Mouse (Mus musculus) stomach, embryonic 14.5 days (tissue): Measurements from ENCODE around the gene Wnt6. TPM values are rescaled to one million over a fixed set of nuclear protein-coding genes. Genes with fewer than 3 reads are reported as not detected.

ENCODE experiments used
- ATAC-seq: fragments of 200-750 bp; cut with Nextera tagmentation; 2 replicates; pipeline ENCODE4 v1.8.0; 2017; ENCODE audit warnings: low read depth, moderate TSS enrichment; ENCODE audit not compliant: insufficient number of reproducible peaks, insufficient read depth, low FRiP score
- H3K27ac ChIP-seq: fragments of 300-500 bp; sonication (generic); 2 replicates; pipeline ENCODE4 v1.5.1; 2014; ENCODE audit warnings: mild to moderate bottlenecking, low read length, moderate library complexity, mixed read lengths
- H3K27me3 ChIP-seq: fragments of 300-500 bp; sonication (generic); 2 replicates; pipeline ENCODE4 v1.6.1; 2014; ENCODE audit warnings: low read length, control low read depth, mixed read lengths; ENCODE audit not compliant: control insufficient read depth, insufficient read depth
- H3K36me3 ChIP-seq: fragments of 300-500 bp; sonication (generic); 2 replicates; pipeline ENCODE4 v1.6.1; 2014; ENCODE audit warnings: mild to moderate bottlenecking, control low read depth, low read length, moderate library complexity, mixed read lengths; ENCODE audit not compliant: control insufficient read depth, insufficient read depth
- H3K4me1 ChIP-seq: fragments of 300-500 bp; sonication (generic); 2 replicates; pipeline ENCODE4 v1.6.1; 2014; ENCODE audit warnings: low read length, control low read depth, mixed read lengths; ENCODE audit not compliant: control insufficient read depth, insufficient read depth
- H3K4me2 ChIP-seq: fragments of 300-500 bp; sonication (generic); replicated peaks from 2 replicates; pipeline ENCODE4 v1.6.1; 2014; ENCODE audit warnings: low read depth, low read length, control low read depth
- H3K4me3 ChIP-seq: fragments of 300-500 bp; sonication (generic); 2 replicates; pipeline ENCODE4 v1.5.1; 2014; ENCODE audit warnings: low read depth, low read length, control low read depth
- H3K9ac ChIP-seq: fragments of 300-500 bp; sonication (generic); replicated peaks from 2 replicates; pipeline ENCODE4 v1.6.1; 2014; ENCODE audit warnings: low read depth, mild to moderate bottlenecking, control low read depth, low read length, moderate library complexity, mixed read lengths
- H3K9me3 ChIP-seq: fragments of 300-500 bp; sonication (generic); 2 replicates; pipeline ENCODE4 v1.6.1; 2016; ENCODE audit warnings: low read depth, low read length, control low read depth; ENCODE audit not compliant: control insufficient read depth
- WGBS: fragments of 180-500 bp; shearing (Covaris S2); extraction: QIAGEN DNeasy Blood & Tissue Kit; methylation state at CpG from one replicate; pipeline ENCODE4 v1.1.7; 2014; 5-methylcytosine and 5-hydroxymethylcytosine counted together
- polyA plus RNA-seq: library from polyadenylated mRNA; unstranded; fragments of >200 nt; fragmentation: Nextera tagmentation; extraction: Ambion mirVana; gene quantifications from 2 replicates; pipeline ENCODE4 v1.2.1, GENCODE M21; 2014

Gene Wnt6
- polyA plus RNA-seq, 1 experiment from 2014 or later = 0.97 TPM

DNA sequence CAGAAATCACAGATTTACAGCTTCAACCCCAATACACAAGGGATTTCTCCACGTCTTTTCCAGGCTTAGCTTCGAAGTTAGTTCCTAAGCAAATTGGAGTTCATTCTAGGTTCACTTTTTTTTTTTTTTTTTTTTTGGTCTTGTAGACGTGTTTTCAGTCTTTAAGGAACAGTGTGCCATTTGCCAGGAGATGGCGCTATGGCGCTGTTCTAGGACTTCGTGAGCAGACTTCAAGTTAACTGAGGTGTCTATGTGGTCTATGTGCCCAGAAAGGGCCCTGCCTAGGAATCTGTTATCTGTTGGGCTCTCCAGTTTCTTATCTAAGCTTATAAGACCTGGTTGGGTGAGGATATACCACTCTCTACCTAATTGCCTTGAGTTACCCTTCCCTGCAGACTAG lies 8.6 kb upstream of the Wnt6 start:
- H3K9me3 ChIP-seq = no peaks in the 10 kb centered on the region
- H3K9ac ChIP-seq = no peak overlapping the region
- no peak overlapping the region for H3K27ac ChIP-seq
- H3K4me3 ChIP-seq = no peak overlapping the region
- WGBS = 2% methylated on average over 6 of the region's 6 CpGs
- no peak for ATAC-seq
- no peaks in the 10 kb centered on the region for H3K4me1 ChIP-seq
- no peaks in the 10 kb centered on the region for H3K36me3 ChIP-seq
- no peaks in the 10 kb centered on the region; the same call in 1 of the 2 replicates for H3K27me3 ChIP-seq
- no peak overlapping the region for H3K4me2 ChIP-seq

DNA sequence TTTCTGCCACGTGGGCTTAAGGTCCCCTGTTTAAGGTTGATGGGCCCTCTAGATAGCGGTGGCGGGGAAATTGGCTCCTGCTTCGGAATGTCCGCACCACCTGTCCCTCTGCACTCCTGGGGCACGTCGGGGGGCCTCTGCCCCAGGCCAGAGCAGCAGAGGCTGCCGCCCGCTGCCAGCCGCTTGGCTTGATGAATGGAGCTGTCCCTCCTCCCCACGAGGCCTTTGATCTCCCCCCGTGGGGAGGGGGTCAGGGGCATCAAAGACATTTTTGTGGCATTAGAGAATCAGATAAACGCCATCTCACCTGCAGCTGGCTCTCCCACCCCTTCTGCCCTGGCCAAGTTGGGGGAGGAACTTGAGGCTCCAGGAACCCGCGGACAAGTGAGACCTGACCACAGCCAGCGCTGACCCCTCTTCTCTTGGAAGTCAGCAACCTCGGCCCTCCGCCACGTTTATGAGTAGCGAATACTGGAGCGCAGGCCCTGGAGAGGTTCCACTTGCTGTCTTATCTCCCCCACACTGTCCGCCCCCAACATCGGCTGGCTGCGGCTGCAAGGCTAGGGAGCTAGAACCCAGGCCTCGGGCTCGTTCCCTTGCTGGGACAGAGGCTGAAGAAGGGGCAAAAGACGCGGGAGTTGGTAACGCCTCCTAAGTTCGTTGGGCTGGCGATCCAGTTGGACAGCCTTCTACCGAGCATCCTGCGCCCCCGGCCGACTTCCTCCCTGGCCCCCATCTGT lies 795 bp upstream of the Wnt6 start:
- H3K27ac ChIP-seq = no peak overlapping the region
- peaks cover 22% of the 10 kb centered on the region; the same call in 1 of the 2 replicates for H3K4me1 ChIP-seq
- H3K27me3 ChIP-seq = peaks cover 36% of the 10 kb centered on the region
- no peak overlapping the region for H3K9ac ChIP-seq
- no peaks in the 10 kb centered on the region for H3K9me3 ChIP-seq
- WGBS = 3% methylated on average over 35 of the region's 35 CpGs
- peak overlapping the region; percentile 93 for H3K4me2 ChIP-seq
- no peak for ATAC-seq
- peak overlapping the region; percentile 43 for H3K4me3 ChIP-seq
- H3K36me3 ChIP-seq = no peaks in the 10 kb centered on the region

DNA sequence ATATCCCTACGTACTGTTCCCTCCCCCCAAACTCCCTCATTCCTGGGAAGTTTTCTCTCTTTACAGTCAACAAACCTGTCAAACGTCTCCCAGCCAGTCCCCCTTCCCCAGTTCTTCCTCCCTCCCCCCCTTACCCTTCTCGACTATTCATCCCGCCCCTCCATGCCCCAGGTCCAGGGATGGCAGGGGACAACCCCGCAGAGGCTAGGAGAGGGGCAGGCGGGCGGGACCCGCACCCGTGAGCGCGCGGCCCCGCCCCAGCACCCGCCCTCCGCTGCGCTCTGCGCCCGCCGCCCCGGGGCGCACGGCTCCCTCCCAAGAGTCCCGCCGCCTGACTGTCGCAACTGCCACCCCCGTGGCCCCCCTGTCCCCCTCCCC lies 236 bp upstream of the Wnt6 start:
- peaks cover 22% of the 10 kb centered on the region; the same call in 1 of the 2 replicates for H3K4me1 ChIP-seq
- no peaks in the 10 kb centered on the region for H3K36me3 ChIP-seq
- H3K27me3 ChIP-seq = peaks cover 36% of the 10 kb centered on the region
- peak overlapping the region; percentile 43 for H3K4me3 ChIP-seq
- H3K9ac ChIP-seq = no peak overlapping the region
- H3K9me3 ChIP-seq = no peaks in the 10 kb centered on the region
- WGBS = under 1% methylated on average over 20 of the region's 26 CpGs
- no peak overlapping the region for H3K27ac ChIP-seq
- peak overlapping the region; percentile 93 for H3K4me2 ChIP-seq
- ATAC-seq = no peak

- Histone ChIP-seq H3K4me3 (peak overlapping the region; percentile 43), H3K36me3 (no peaks in the 10 kb centered on the region), H3K9ac (no peak overlapping the region), H3K9me3 (no peaks in the 10 kb centered on the region), H3K27ac (no peak overlapping the region), H3K4me1 (peaks cover 22% of the 10 kb centered on the region; the same call in 1 of the 2 replicates), H3K4me2 (peak overlapping the region; percentile 93), H3K27me3 (peaks cover 36% of the 10 kb centered on the region)
- no peak for ATAC-seq
- under 1% methylated on average over 26 of the region's 51 CpGs for WGBS
These were observed 384 bp downstream of the Wnt6 start for GRCm38 (mm10) chr1:74771931-74772620.

- Histone ChIP-seq H3K4me2 (peak overlapping the region; percentile 93), H3K27ac (no peak overlapping the region), H3K9ac (no peak overlapping the region), H3K9me3 (no peaks in the 10 kb centered on the region), H3K36me3 (no peaks in the 10 kb centered on the region), H3K4me3 (peak overlapping the region; percentile 43; the same call in 1 of the 2 replicates), H3K4me1 (peaks cover 22% of the 10 kb centered on the region; the same call in 1 of the 2 replicates), H3K27me3 (peaks cover 36% of the 10 kb centered on the region)
- ATAC-seq = peak; percentile 90
- 0% methylated on average over 15 of the region's 15 CpGs for WGBS
These were observed 1.4 kb downstream of the Wnt6 start for GRCm38 (mm10) chr1:74773136-74773535.

DNA sequence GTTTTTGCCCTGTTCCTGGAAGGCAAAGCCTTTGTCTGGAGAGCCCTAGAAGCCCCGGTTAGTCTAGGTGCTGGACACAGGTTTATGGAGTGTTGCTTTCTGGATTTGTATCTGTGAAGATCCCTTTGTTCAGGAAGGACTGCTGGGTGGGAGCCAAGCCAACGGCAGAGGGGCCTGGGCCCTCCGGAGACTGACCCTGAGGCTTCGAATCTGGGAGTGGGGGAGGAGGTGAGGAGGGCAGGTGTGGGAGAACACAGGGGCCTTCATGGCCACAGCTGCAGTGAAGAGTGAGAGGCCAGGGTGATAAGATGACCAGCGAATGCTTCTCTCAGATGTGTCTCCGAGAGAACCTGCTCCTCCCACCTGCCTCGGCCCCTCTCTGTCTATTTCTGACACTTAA lies 2.4 kb downstream of the Wnt6 start:
- Histone ChIP-seq H3K36me3 (no peaks in the 10 kb centered on the region), H3K9me3 (no peaks in the 10 kb centered on the region), H3K9ac (no peak overlapping the region), H3K4me2 (no peak overlapping the region), H3K27ac (no peak overlapping the region), H3K27me3 (peaks cover 39% of the 10 kb centered on the region), H3K4me3 (no peak overlapping the region), H3K4me1 (peaks cover 22% of the 10 kb centered on the region; the same call in 1 of the 2 replicates)
- 24% methylated on average over 7 of the region's 7 CpGs for WGBS
- no peak for ATAC-seq

DNA sequence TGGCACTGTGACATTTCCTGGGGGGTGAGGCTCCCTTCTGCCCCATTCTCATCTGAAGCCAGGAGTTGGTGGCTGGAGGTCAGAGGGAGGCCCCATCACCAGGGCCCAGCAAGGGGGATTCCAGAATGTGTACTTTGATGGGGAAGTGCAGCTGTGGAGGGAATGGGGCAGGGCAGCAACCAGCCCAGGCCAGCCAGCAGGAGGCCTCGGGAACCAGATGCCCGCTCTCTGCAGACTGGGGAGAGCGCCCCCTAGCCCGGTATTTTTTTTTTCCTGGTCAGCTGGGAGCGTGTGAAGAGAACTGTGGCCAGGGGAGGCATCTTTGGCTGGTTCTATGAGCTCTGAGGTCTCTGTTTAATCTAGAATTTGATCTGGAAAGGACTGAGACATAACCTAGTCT lies 4.1 kb downstream of the Wnt6 start:
- no peak for ATAC-seq
- no peak overlapping the region for H3K4me3 ChIP-seq
- no peaks in the 10 kb centered on the region for H3K36me3 ChIP-seq
- H3K4me1 ChIP-seq = peaks cover 14% of the 10 kb centered on the region; the same call in 1 of the 2 replicates
- no peak overlapping the region for H3K27ac ChIP-seq
- no peaks in the 10 kb centered on the region for H3K9me3 ChIP-seq
- peaks cover 30% of the 10 kb centered on the region for H3K27me3 ChIP-seq
- WGBS = 20% methylated on average over 5 of the region's 5 CpGs
- no peak overlapping the region for H3K4me2 ChIP-seq
- no peak overlapping the region for H3K9ac ChIP-seq

DNA sequence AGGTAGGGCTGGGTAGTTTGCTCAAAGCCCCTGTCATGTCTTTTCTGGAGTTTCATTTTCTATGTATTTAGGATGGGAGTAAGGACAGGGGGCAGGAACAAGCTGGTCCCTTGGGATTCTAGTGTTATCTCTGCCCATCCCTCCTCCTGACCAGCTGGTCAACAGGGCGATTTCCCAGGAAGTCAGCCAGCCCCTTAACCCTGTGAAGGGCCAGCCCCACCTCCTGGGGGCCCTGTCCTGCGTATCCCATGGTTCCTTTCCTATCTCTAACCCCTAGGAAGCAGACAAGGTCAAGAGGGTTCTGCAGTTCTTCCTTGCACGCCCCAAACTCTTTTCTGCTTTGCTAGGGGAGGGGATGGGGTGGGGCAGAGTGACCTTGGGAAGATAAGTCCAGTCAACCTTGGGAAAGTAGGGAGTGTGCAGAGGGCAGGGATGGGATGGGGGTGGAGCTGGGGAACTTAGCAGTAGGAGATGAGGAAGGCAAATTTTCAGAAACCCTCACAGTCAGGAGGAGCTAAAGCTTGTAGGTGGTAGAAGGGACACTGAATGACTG lies 7.3 kb downstream of the Wnt6 start:
- Histone ChIP-seq H3K4me1 (no peaks in the 10 kb centered on the region; the same call in 1 of the 2 replicates), H3K36me3 (no peaks in the 10 kb centered on the region), H3K27ac (no peak overlapping the region), H3K9ac (no peak overlapping the region), H3K27me3 (peaks cover 43% of the 10 kb centered on the region), H3K4me3 (no peak overlapping the region), H3K9me3 (no peaks in the 10 kb centered on the region), H3K4me2 (no peak overlapping the region)
- WGBS = 41% methylated on average over 3 of the region's 3 CpGs
- no peak for ATAC-seq
